Mouse (Mus musculus) heart, embryonic 11.5 days (tissue): Measurements from ENCODE around the gene Hsd17b1. TPM values are rescaled to one million over a fixed set of nuclear protein-coding genes. Genes with fewer than 3 reads are reported as not detected.

Experiments
- ATAC-seq: fragments of 200-750 bp; cut with Nextera tagmentation; replicated peaks from 2 replicates; pipeline ENCODE4 v1.8.0; 2017; ENCODE audit warnings: moderate library complexity; ENCODE audit not compliant: insufficient number of reproducible peaks, low FRiP score, low TSS enrichment
- H3K27ac ChIP-seq: fragments of 300-500 bp; sonication (generic); 2 replicates; pipeline ENCODE4 v1.5.1; 2014; ENCODE audit warnings: mild to moderate bottlenecking, low read depth, low read length
- H3K27me3 ChIP-seq: fragments of 300-500 bp; sonication (generic); 2 replicates; pipeline ENCODE4 v1.6.1; 2014; ENCODE audit warnings: mild to moderate bottlenecking, low read length, mixed read lengths; ENCODE audit not compliant: control insufficient read depth, insufficient read depth
- H3K36me3 ChIP-seq: fragments of 300-500 bp; sonication (generic); 2 replicates; pipeline ENCODE4 v1.6.1; 2014; ENCODE audit warnings: mild to moderate bottlenecking, low read length, moderate library complexity, mixed read lengths; ENCODE audit not compliant: control insufficient read depth, insufficient read depth
- H3K4me1 ChIP-seq: fragments of 300-500 bp; sonication (generic); 2 replicates; pipeline ENCODE4 v1.6.1; 2014; ENCODE audit warnings: low read length; ENCODE audit not compliant: control insufficient read depth, insufficient read depth
- H3K4me2 ChIP-seq: fragments of 300-500 bp; sonication (generic); 2 replicates; pipeline ENCODE4 v1.6.1; 2014; ENCODE audit warnings: mild to moderate bottlenecking, moderate library complexity
- H3K4me3 ChIP-seq: fragments of 300-500 bp; sonication (generic); 2 replicates; pipeline ENCODE4 v1.5.1; 2014; ENCODE audit warnings: low read depth, low read length
- H3K9ac ChIP-seq: fragments of 300-500 bp; sonication (generic); 2 replicates; pipeline ENCODE4 v1.6.1; 2014; ENCODE audit warnings: mild to moderate bottlenecking, low read depth, low read length, moderate library complexity
- H3K9me3 ChIP-seq: fragments of 300-500 bp; sonication (generic); replicated peaks from 2 replicates; pipeline ENCODE4 v1.6.1; 2016; ENCODE audit warnings: low read length; ENCODE audit not compliant: control insufficient read depth
- WGBS: fragments of 180-500 bp; shearing (Covaris S2); extraction: QIAGEN DNeasy Blood & Tissue Kit; methylation state at CpG from one replicate; pipeline ENCODE4 v1.1.7; 2014; ENCODE audit not compliant: insufficient replicate concordance; 5-methylcytosine and 5-hydroxymethylcytosine counted together
- polyA plus RNA-seq: library from polyadenylated mRNA; unstranded; fragments of >200 nt; fragmentation: Nextera tagmentation; extraction: Ambion mirVana; gene quantifications from 2 replicates; pipeline ENCODE4 v1.2.1, GENCODE M21; 2014

Gene Hsd17b1
- polyA plus RNA-seq, 1 experiment from 2014 or later: 0.11 TPM

GRCm38 (mm10) chr11:101062971-101063675, 15.1 kb upstream of the Hsd17b1 start:
- Histone ChIP-seq H3K36me3 (0 out of 2 replicates have a peak, but pooled peaks cover 3% of the 10 kb centered on the region), H3K4me1 (peaks cover 74% of the 10 kb centered on the region), H3K4me2 (peak overlapping the region; percentile 46), H3K4me3 (no peak overlapping the region), H3K9ac (peak overlapping the region; percentile 64), H3K27ac (peak overlapping the region; percentile 99), H3K9me3 (no peaks in the 10 kb centered on the region), H3K27me3 (no peaks in the 10 kb centered on the region)
- 47% methylated on average over 14 of the region's 14 CpGs for WGBS
- peak; percentile 11; the same call in 1 of the 2 replicates for ATAC-seq

GRCm38 (mm10) chr11:101063676-101064327, 14.4 kb upstream of the Hsd17b1 start:
- H3K27ac ChIP-seq: peak overlapping the region; percentile 99
- H3K27me3 ChIP-seq: no peaks in the 10 kb centered on the region
- no peaks in the 10 kb centered on the region for H3K9me3 ChIP-seq
- WGBS: 2% methylated on average over 12 of the region's 12 CpGs
- H3K4me1 ChIP-seq: peaks cover 67% of the 10 kb centered on the region
- peak overlapping the region; percentile 46 for H3K4me2 ChIP-seq
- peak; percentile 78 for ATAC-seq
- H3K9ac ChIP-seq: peak overlapping the region; percentile 64
- H3K4me3 ChIP-seq: no peak overlapping the region
- H3K36me3 ChIP-seq: 0 out of 2 replicates have a peak, but pooled peaks cover 3% of the 10 kb centered on the region

GRCm38 (mm10) chr11:101064462-101064861, 13.7 kb upstream of the Hsd17b1 start:
- peak overlapping the region; percentile 64; the same call in 1 of the 2 replicates for H3K9ac ChIP-seq
- H3K9me3 ChIP-seq: no peaks in the 10 kb centered on the region
- no peaks in the 10 kb centered on the region for H3K36me3 ChIP-seq
- H3K27ac ChIP-seq: peak overlapping the region; percentile 99
- H3K27me3 ChIP-seq: no peaks in the 10 kb centered on the region
- no peak for ATAC-seq
- peaks cover 63% of the 10 kb centered on the region for H3K4me1 ChIP-seq
- peak overlapping the region; percentile 46 for H3K4me2 ChIP-seq
- no peak overlapping the region for H3K4me3 ChIP-seq
- WGBS: 65% methylated on average over 4 of the region's 4 CpGs

- no peaks in the 10 kb centered on the region for H3K27me3 ChIP-seq
- no peaks in the 10 kb centered on the region for H3K36me3 ChIP-seq
- no peak overlapping the region for H3K9ac ChIP-seq
- H3K4me3 ChIP-seq: no peak overlapping the region
- WGBS: 77% methylated on average over 9 of the region's 9 CpGs
- peak overlapping the region; percentile 99 for H3K27ac ChIP-seq
- peaks cover 58% of the 10 kb centered on the region for H3K4me1 ChIP-seq
- no peaks in the 10 kb centered on the region for H3K9me3 ChIP-seq
- no peak overlapping the region for H3K4me2 ChIP-seq
- ATAC-seq: no peak
These were observed 13.2 kb upstream of the Hsd17b1 start for GRCm38 (mm10) chr11:101065002-101065401.

GRCm38 (mm10) chr11:101066549-101067412, 11.4 kb upstream of the Hsd17b1 start:
- Histone ChIP-seq H3K9ac (peak overlapping the region; percentile 30), H3K9me3 (no peaks in the 10 kb centered on the region), H3K27ac (no peak overlapping the region), H3K27me3 (no peaks in the 10 kb centered on the region; the same call in 1 of the 2 replicates), H3K4me2 (peak overlapping the region; percentile 61), H3K4me1 (peaks cover 48% of the 10 kb centered on the region), H3K36me3 (no peaks in the 10 kb centered on the region), H3K4me3 (peak overlapping the region; percentile 22)
- ATAC-seq: no peak
- WGBS: 18% methylated on average over 18 of the region's 18 CpGs

- Histone ChIP-seq H3K4me1 (peaks cover 20% of the 10 kb centered on the region), H3K4me3 (peak within 1 kb of the TSS; percentile 79), H3K9me3 (no peaks in the 10 kb centered on the region), H3K27ac (no peak within 1 kb of the TSS), H3K9ac (peak within 1 kb of the TSS; percentile 75), H3K27me3 (no peaks in the 10 kb centered on the region; the same call in 1 of the 2 replicates), H3K4me2 (peak within 1 kb of the TSS; percentile 98), H3K36me3 (no peaks in the 10 kb centered on the region)
- ATAC-seq: peak; percentile 74
- 5% methylated on average over 35 of the region's 35 CpGs for WGBS
These were observed 8.6 kb upstream of the Hsd17b1 start, which contains the start of gene Naglu for GRCm38 (mm10) chr11:101069391-101070188. Naglu (plus strand) TSS chr11:101070012.

- H3K27ac ChIP-seq: no peak overlapping the region
- 1% methylated on average over 35 of the region's 36 CpGs for WGBS
- H3K9ac ChIP-seq: peak overlapping the region; percentile 75
- H3K27me3 ChIP-seq: no peaks in the 10 kb centered on the region; the same call in 1 of the 2 replicates
- H3K36me3 ChIP-seq: no peaks in the 10 kb centered on the region
- peaks cover 16% of the 10 kb centered on the region for H3K4me1 ChIP-seq
- ATAC-seq: peak; percentile 20; the same call in 1 of the 2 replicates
- no peaks in the 10 kb centered on the region for H3K9me3 ChIP-seq
- H3K4me3 ChIP-seq: peak overlapping the region; percentile 79
- peak overlapping the region; percentile 98 for H3K4me2 ChIP-seq
These were observed 8.1 kb upstream of the Hsd17b1 start for GRCm38 (mm10) chr11:101070189-101070527.
